Mouse (Mus musculus): Measurements from ENCODE around the gene Lsmem1. TPM values are rescaled to one million over a fixed set of nuclear protein-coding genes. Genes with fewer than 3 reads are reported as not detected.

Gene Lsmem1
- 0.44 TPM for total RNA-seq (2023)

DNA sequence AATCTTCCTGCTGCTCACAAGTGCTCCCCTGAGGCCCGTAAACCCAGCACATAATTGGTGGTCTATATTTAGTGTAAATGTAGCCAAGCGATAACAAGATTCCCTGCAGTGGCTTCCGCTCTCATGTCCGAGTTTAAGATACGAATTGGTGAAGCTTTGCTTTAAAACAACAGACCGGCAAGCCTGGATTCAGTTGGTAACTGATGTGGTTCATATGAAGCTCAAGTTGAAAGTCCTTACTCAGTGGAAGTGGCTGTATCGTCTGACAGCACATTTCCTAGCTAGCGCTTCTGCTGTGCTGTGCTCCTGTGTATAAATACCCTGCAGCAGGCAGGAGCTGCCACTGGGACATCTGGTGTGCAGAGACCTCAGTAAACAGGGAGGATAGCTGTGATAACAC lies at the start of gene Lsmem1:
Gene Lsmem1 (minus strand): TSS at position 189 of the 400 bp plus-strand sequence.

DNA sequence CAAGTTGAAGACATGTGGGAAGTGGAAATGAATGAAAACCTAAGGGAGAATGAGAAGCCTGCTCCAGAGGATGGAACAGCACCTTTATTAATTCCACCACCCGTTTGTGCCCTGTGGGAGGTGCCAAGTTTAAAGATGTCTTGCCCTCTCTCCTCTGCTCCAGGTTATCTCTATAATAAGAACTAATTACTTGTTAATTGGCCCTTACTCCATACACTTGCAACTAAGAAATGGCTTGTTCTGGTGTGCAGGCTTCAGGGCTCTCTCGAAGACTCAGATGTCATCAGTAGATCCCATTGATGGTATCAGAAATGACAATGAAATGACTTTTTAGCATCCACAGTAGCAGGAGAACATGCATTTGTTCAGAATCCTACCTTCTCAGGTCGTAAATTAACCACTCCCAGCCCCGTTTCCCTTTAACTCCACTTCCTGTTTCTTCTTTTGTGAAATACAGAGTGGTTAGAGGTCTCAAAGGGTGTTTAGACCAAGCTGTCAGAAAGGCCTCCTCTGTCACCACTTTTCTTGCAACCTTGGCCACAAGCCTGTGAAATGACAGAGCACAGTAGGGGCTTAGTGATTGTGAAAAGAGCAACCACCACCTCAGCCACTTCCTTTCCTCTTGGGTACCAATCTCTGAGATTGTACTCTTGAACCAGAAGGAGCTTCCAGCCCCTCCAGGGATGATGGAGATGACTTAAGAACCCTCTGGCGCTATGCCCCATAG lies 49.3 kb upstream of the Lsmem1 start, which contains the start of gene Ifrd1:
Gene Ifrd1 (minus strand): TSS at position 51 of the 727 bp plus-strand sequence.

DNA sequence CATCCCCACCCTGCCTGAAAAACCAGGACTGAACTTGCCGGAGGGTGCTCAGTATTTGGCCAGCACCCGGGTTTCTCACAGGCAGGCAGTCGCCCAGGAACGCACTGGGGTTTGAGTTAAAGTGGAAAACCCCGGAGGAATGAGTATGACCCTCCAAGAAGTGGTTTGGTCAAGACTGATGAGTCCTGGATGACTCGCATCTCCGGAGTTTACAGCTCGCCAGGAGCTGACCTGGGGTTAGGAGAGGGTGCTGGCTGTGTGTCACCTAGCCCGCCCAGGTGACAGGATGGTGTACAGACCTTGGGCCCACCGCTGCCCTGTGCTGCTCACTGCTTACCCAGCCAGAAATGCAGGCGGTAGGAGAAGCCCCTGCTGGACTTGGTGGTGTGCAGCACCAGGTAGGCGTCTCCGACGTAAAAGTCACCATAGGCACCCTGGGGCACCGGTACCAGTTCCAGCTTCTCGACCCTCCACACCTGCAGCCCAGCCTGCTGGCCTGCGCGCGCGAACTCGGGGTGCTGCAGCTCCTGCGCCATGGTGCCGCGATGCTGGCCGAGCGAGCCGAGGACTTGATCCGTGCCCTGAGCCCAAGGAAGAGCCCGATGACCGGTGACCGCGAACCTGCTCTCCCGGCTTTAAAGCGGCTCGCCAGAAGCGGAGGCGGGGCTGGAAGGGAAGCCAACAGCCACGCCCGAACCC lies 65.6 kb downstream of the Lsmem1 start, which contains the start of gene Scin:
Gene Scin (minus strand): TSS at position 656 of the 699 bp plus-strand sequence.

Other genes starting within 250 kb of the Lsmem1 start
- gene Arl4a, start 161.5 kb downstream of the Lsmem1 start, total RNA-seq (2023) = 49.7 TPM
- 0.35 TPM for gene Scin, start 65.3 kb downstream of the Lsmem1 start, total RNA-seq (2023)
- gene Ifrd1, start 49.0 kb upstream of the Lsmem1 start, total RNA-seq (2023) = 301 TPM
- 30.9 TPM for gene Zfp277, start 246.4 kb upstream of the Lsmem1 start, total RNA-seq (2023)
- gene Dock4, start 246.5 kb upstream of the Lsmem1 start, total RNA-seq (2023) = 4.0 TPM

All from CD4-positive naive resting alpha-beta T cell, adult 57 days (primary cell).